Mouse (Mus musculus) lung, adult 2 months (tissue): ENCODE measurements around the gene Ccdc69. TPM values are rescaled to one million over a fixed set of nuclear protein-coding genes. Genes with fewer than 3 reads are reported as not detected.

Experiments
- DNase-seq: peaks from one replicate; pipeline ENCODE4 v3.0.0; 2022
- H3K4me1 ChIP-seq: fragments of 200-500 bp; 2 replicates; pipeline ENCODE4 v1.6.1; 2011; ENCODE audit warnings: low read length; ENCODE audit not compliant: control insufficient read depth, insufficient read depth
- H3K4me3 ChIP-seq: fragments of 200-500 bp; replicated peaks from 2 replicates; pipeline ENCODE3; 2011; ENCODE audit warnings: low read depth, mild to moderate bottlenecking, control low read depth, low read length; ENCODE audit errors: extremely low read depth
- CTCF ChIP-seq: fragments of 200-500 bp; IDR thresholded peaks from 2 replicates; pipeline ENCODE4 v1.5.1; 2011; ENCODE audit warnings: mild to moderate bottlenecking, low read length, control low read depth; ENCODE audit not compliant: insufficient read depth
- POLR2A ChIP-seq: fragments of 200-500 bp; IDR thresholded peaks from 2 replicates; pipeline ENCODE4 v1.6.1; 2011; ENCODE audit warnings: low read depth, mild to moderate bottlenecking, control low read depth, low read length, borderline replicate concordance; ENCODE audit errors: extremely low read depth
- WGBS: fragments of 180-500 bp; shearing (Covaris S2); methylation state at CpG from one replicate; pipeline ENCODE4 v1.1.7; 2018; 5-methylcytosine and 5-hydroxymethylcytosine counted together
- polyA plus RNA-seq: library from polyadenylated mRNA; depleted of rRNA; stranded (reverse); fragments of >200 nt; gene quantifications from 2 replicates; pipeline ENCODE4 v1.2.3, GENCODE M21; 2012; rRNA removed

Ccdc69 gene
- polyA plus RNA-seq, 1 experiment, result 4.1 TPM

DNA sequence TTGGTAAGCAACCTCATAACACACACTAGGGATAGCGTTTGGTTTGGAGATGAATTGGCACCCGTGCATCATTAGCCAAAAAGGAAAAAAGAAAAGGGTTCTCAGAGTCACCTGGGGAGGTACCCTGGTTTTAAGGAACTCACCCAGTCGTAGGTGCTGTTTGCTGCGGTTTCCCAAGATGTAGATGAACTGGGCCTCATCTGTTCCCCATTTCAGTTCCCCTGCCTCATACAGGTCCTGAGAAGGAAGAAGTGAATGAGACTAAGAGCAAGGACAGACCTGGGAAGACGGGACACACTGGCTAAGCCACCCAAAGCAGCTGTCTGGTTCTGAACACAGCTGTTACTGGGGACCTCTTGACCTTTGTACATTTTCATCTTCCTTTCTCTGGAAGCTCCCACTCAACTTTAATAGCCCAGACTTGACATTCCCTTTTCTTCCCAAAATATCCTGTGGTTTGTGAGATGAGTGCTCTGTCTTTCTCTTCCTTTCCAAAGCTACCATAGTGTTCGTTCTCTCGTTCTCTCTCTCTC lies 72.9 kb downstream of the Ccdc69 start:
- H3K4me3 ChIP-seq, result no peak overlapping the region
- no peak for TF ChIP-seq POLR2A
- TF ChIP-seq CTCF, result no peak
- WGBS, result 78% methylated on average over 7 of the region's 7 CpGs
- no peak for DNase-seq
- H3K4me1 ChIP-seq, result no peaks in the 10 kb centered on the region

Other genes with a start within 250 kb of the Ccdc69 start
- gene Lyrm7, start 217.2 kb downstream of the Ccdc69 start, polyA plus RNA-seq, result 0.38 and 0.40 TPM in 2 replicates
- gene Hint1, start 211.7 kb downstream of the Ccdc69 start, polyA plus RNA-seq, result 251 and 265 TPM in 2 replicates
- 693 and 908 TPM in 2 replicates for gene Gpx3, start 175.7 kb downstream of the Ccdc69 start, polyA plus RNA-seq
- 43.9 and 47.2 TPM in 2 replicates for gene Tnip1, start 115.2 kb downstream of the Ccdc69 start, polyA plus RNA-seq
- gene Anxa6, start 44.7 kb downstream of the Ccdc69 start, polyA plus RNA-seq, result 151 and 170 TPM in 2 replicates
- 50.9 and 70.4 TPM in 2 replicates for gene Gm2a, start 20.0 kb upstream of the Ccdc69 start, polyA plus RNA-seq
- gene Slc36a3, start 73.6 kb upstream of the Ccdc69 start, polyA plus RNA-seq, result 0.18 and 0.22 TPM in 2 replicates
- gene Slc36a2, start 106.9 kb upstream of the Ccdc69 start, polyA plus RNA-seq, result 75.9 and 90.6 TPM in 2 replicates
- gene Slc36a1, start 126.2 kb upstream of the Ccdc69 start, polyA plus RNA-seq, result 15.6 and 19.4 TPM in 2 replicates